Mouse (Mus musculus) hindbrain, embryonic 14.5 days (tissue): ENCODE measurements around the gene Pgs1. TPM values are rescaled to one million over a fixed set of nuclear protein-coding genes. Genes with fewer than 3 reads are reported as not detected.

Experiments used
- ATAC-seq: fragments of 200-750 bp; cut with Nextera tagmentation; 2 replicates; pipeline ENCODE4 v1.8.0; 2017; ENCODE audit warnings: moderate number of reproducible peaks, mild to moderate bottlenecking, moderate TSS enrichment, moderate library complexity; ENCODE audit not compliant: low FRiP score
- DNase-seq: peaks from one replicate; pipeline ENCODE4 v3.0.0-alpha.2; 2015; ENCODE audit warnings: low spot score
- H3K27ac ChIP-seq: fragments of 300-500 bp; sonication (generic); 2 replicates; pipeline ENCODE4 v1.5.1; 2014; ENCODE audit warnings: mild to moderate bottlenecking, moderate library complexity
- H3K27me3 ChIP-seq: fragments of 300-500 bp; sonication (generic); 2 replicates; pipeline ENCODE4 v1.6.1; 2014; ENCODE audit warnings: mild to moderate bottlenecking, low read length, mixed read lengths; ENCODE audit not compliant: control insufficient read depth, insufficient read depth
- H3K36me3 ChIP-seq: fragments of 300-500 bp; sonication (generic); replicated peaks from 2 replicates; pipeline ENCODE4 v1.6.1; 2014; ENCODE audit not compliant: control insufficient read depth, insufficient read depth
- H3K4me1 ChIP-seq: fragments of 300-500 bp; sonication (generic); replicated peaks from 2 replicates; pipeline ENCODE4 v1.6.1; 2014; ENCODE audit warnings: antibody characterized with exemption, low read length, mixed read lengths; ENCODE audit not compliant: control insufficient read depth, insufficient read depth
- H3K4me2 ChIP-seq: fragments of 300-500 bp; sonication (generic); replicated peaks from 2 replicates; pipeline ENCODE4 v1.6.1; 2014; ENCODE audit warnings: mild to moderate bottlenecking, moderate library complexity
- H3K4me3 ChIP-seq: fragments of 300-500 bp; sonication (generic); replicated peaks from 2 replicates; pipeline ENCODE4 v1.5.1; 2014; ENCODE audit warnings: mild to moderate bottlenecking, low read length
- H3K9ac ChIP-seq: fragments of 300-500 bp; sonication (generic); 2 replicates; pipeline ENCODE4 v1.6.1; 2014
- H3K9me3 ChIP-seq: fragments of 300-500 bp; sonication (generic); 2 replicates; pipeline ENCODE4 v1.6.1; 2016; ENCODE audit warnings: low read length; ENCODE audit not compliant: control insufficient read depth
- WGBS: fragments of 180-500 bp; shearing (Covaris S2); extraction: QIAGEN DNeasy Blood & Tissue Kit; methylation state at CpG from one replicate; pipeline ENCODE4 v1.1.7; 2014; 5-methylcytosine and 5-hydroxymethylcytosine counted together
- polyA plus RNA-seq: library from polyadenylated mRNA; unstranded; fragments of >200 nt; fragmentation: Nextera tagmentation; extraction: Ambion mirVana; gene quantifications from 2 replicates; pipeline ENCODE4 v1.2.1, GENCODE M21; 2014

Gene Pgs1
- polyA plus RNA-seq, 1 experiment from 2014 or later, result 48.1 TPM

- H3K27me3 ChIP-seq, result 0 out of 2 replicates have a peak, but pooled peaks cover 7% of the 10 kb centered on the region
- H3K36me3 ChIP-seq, result no peaks in the 10 kb centered on the region
- peak overlapping the region; percentile 22 for H3K4me3 ChIP-seq
- ATAC-seq, result peak; percentile 55; the same call in 1 of the 2 replicates
- H3K4me1 ChIP-seq, result peaks cover 9% of the 10 kb centered on the region
- no peaks in the 10 kb centered on the region for H3K9me3 ChIP-seq
- H3K4me2 ChIP-seq, result peak overlapping the region; percentile 54
- peak overlapping the region; percentile 20; the same call in 1 of the 2 replicates for H3K9ac ChIP-seq
- 1% methylated on average over 48 of the region's 49 CpGs for WGBS
- peak overlapping the region; percentile 26; the same call in 1 of the 2 replicates for H3K27ac ChIP-seq
- peak; percentile 65 for DNase-seq
Measured at GRCm38 (mm10) chr11:117949392-117950091, 36.5 kb upstream of the Pgs1 start.

DNA sequence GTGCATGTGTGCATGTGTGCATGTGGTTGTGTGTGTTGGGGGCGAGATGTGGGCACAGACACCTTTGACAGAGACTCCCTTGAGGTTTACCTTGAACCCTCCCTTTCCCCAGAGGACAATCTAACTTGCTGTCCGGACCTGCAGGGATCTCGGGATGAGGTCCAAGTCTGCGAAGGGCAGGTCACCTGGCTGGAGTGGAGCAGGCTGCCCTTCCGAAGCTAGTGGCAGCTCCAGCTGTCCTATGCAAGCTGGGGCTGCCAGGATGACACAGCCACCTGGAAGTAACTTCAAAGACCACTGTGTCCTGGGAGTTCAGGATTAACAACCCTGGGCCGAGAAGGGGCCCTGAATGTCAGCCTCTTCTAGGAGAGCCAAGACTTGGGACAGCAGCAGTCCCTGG is 34.7 kb upstream of the Pgs1 start:
- Histone ChIP-seq H3K9me3 (no peaks in the 10 kb centered on the region), H3K9ac (no peak overlapping the region), H3K27ac (no peak overlapping the region), H3K4me3 (no peak overlapping the region), H3K4me1 (peaks cover 9% of the 10 kb centered on the region), H3K27me3 (0 out of 2 replicates have a peak, but pooled peaks cover 7% of the 10 kb centered on the region), H3K4me2 (no peak overlapping the region), H3K36me3 (no peaks in the 10 kb centered on the region)
- 83% methylated on average over 6 of the region's 6 CpGs for WGBS
- ATAC-seq (no peak), DNase-seq (no peak)

GRCm38 (mm10) chr11:117952174-117952933 is 33.7 kb upstream of the Pgs1 start:
- Histone ChIP-seq H3K9ac (no peak overlapping the region), H3K27me3 (0 out of 2 replicates have a peak, but pooled peaks cover 7% of the 10 kb centered on the region), H3K27ac (no peak overlapping the region), H3K4me3 (no peak overlapping the region), H3K4me2 (no peak overlapping the region), H3K9me3 (no peaks in the 10 kb centered on the region), H3K4me1 (peaks cover 9% of the 10 kb centered on the region), H3K36me3 (no peaks in the 10 kb centered on the region)
- WGBS, result 67% methylated on average over 9 of the region's 9 CpGs
- no peak for ATAC-seq
- DNase-seq, result no peak

DNA sequence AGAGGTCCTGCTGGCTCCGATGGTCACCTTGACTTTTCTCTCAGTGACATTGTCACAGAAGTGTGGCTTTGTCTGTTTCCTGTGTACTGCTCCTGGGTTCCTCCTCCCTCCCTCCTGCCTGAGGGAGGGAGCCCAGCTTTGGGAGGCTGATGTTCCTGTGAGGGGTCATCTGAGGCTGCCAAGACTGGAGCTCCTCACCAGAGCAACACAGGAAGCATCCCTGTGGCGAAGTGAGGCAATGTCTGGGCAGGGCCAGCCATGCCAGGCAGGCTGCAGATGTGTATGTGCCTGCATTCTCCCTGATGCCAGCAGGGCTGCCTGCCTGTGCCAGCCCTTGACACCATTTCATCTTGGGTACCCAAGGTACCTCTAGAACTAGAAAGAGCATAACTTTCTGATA is 32.0 kb upstream of the Pgs1 start:
- peaks cover 9% of the 10 kb centered on the region for H3K4me1 ChIP-seq
- H3K9me3 ChIP-seq, result no peaks in the 10 kb centered on the region
- H3K27me3 ChIP-seq, result 0 out of 2 replicates have a peak, but pooled peaks cover 6% of the 10 kb centered on the region
- no peak overlapping the region for H3K4me2 ChIP-seq
- no peaks in the 10 kb centered on the region for H3K36me3 ChIP-seq
- H3K4me3 ChIP-seq, result no peak overlapping the region
- 59% methylated on average over 2 of the region's 2 CpGs for WGBS
- H3K9ac ChIP-seq, result no peak overlapping the region
- DNase-seq (no peak), ATAC-seq (no peak)
- no peak overlapping the region for H3K27ac ChIP-seq

GRCm38 (mm10) chr11:117954819-117955218 is 31.3 kb upstream of the Pgs1 start:
- no peak overlapping the region for H3K9ac ChIP-seq
- peaks cover 5% of the 10 kb centered on the region for H3K4me1 ChIP-seq
- H3K36me3 ChIP-seq, result no peaks in the 10 kb centered on the region
- H3K9me3 ChIP-seq, result no peaks in the 10 kb centered on the region
- ATAC-seq (no peak), DNase-seq (no peak)
- no peak overlapping the region for H3K4me3 ChIP-seq
- no peaks in the 10 kb centered on the region for H3K27me3 ChIP-seq
- H3K4me2 ChIP-seq, result no peak overlapping the region
- H3K27ac ChIP-seq, result no peak overlapping the region
- 80% methylated on average over 9 of the region's 9 CpGs for WGBS

DNA sequence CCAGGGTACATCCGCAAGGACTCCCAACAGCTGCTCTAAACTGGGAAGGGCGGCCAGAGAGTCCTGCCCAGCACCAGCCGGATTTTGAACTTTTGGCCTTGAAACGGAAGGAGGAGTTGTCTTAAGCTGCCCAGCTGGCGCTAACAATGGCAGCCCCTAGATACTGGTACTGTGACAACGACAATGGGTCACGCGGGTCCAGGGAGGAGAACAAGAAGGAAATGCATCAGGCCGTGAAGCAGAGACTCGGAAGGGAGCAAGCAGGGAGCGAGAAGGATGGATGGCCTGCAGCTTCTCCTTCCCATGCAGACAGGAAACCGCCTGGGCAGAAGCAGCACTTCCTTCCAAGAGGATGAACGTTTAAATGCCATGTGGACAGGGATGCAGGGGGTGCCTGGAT is 30.5 kb upstream of the Pgs1 start:
- Histone ChIP-seq H3K36me3 (no peaks in the 10 kb centered on the region), H3K4me3 (no peak overlapping the region), H3K9me3 (no peaks in the 10 kb centered on the region), H3K4me1 (0 out of 2 replicates have a peak, but pooled peaks cover 2% of the 10 kb centered on the region), H3K4me2 (no peak overlapping the region), H3K27me3 (no peaks in the 10 kb centered on the region), H3K27ac (no peak overlapping the region), H3K9ac (no peak overlapping the region)
- WGBS, result 35% methylated on average over 13 of the region's 13 CpGs
- DNase-seq, result no peak
- ATAC-seq, result no peak

DNA sequence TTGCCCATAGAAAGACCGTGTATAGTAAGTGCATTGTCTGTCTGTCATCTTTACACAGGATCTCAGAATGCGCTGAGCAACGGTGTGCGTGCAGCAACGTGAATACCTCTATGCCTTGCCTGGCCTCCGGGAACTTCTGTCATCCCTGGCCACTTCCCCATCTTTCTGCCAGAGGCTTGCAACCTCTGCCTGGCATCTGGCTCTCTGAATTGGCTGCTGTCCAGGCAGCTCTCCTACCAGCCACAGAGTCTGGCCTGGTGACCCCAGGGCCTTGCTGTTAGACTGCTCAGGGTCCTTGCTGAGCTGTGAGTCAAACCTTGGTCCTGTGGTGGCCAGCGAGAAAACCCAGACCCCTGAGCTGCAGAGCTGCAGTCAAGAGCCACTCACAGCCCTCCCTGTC is 27.9 kb upstream of the Pgs1 start:
- DNase-seq, result no peak
- peaks cover 12% of the 10 kb centered on the region for H3K4me1 ChIP-seq
- no peaks in the 10 kb centered on the region for H3K9me3 ChIP-seq
- H3K36me3 ChIP-seq, result no peaks in the 10 kb centered on the region
- H3K27me3 ChIP-seq, result no peaks in the 10 kb centered on the region
- no peak overlapping the region for H3K27ac ChIP-seq
- no peak for ATAC-seq
- no peak overlapping the region for H3K4me2 ChIP-seq
- 63% methylated on average over 7 of the region's 7 CpGs for WGBS
- no peak overlapping the region for H3K9ac ChIP-seq
- H3K4me3 ChIP-seq, result no peak overlapping the region

DNA sequence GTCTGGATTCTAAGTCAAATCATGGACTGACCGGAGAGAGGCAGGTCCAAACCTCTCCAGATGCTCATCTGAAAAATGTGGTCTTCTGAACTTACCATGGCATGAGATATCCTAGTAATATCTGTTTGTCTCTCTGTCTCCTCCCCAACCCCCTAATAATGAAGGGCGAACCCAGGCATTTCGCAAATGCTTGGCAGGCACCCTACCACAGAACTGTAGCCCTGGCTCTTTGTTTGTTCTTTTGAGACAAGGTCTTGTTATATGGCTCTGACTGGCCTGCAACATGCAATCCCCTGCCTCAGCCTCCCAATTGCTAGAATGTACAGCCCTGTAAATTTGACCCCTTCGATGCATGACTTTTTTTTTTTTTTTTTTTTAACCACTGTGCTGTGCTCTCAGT is 26.9 kb upstream of the Pgs1 start:
- no peaks in the 10 kb centered on the region for H3K27me3 ChIP-seq
- H3K9me3 ChIP-seq, result no peaks in the 10 kb centered on the region
- H3K4me3 ChIP-seq, result no peak overlapping the region
- DNase-seq, result no peak
- H3K4me1 ChIP-seq, result peaks cover 21% of the 10 kb centered on the region
- H3K9ac ChIP-seq, result no peak overlapping the region
- WGBS, result 88% methylated on average over 4 of the region's 4 CpGs
- H3K4me2 ChIP-seq, result no peak overlapping the region
- no peaks in the 10 kb centered on the region for H3K36me3 ChIP-seq
- H3K27ac ChIP-seq, result no peak overlapping the region
- ATAC-seq, result no peak

DNA sequence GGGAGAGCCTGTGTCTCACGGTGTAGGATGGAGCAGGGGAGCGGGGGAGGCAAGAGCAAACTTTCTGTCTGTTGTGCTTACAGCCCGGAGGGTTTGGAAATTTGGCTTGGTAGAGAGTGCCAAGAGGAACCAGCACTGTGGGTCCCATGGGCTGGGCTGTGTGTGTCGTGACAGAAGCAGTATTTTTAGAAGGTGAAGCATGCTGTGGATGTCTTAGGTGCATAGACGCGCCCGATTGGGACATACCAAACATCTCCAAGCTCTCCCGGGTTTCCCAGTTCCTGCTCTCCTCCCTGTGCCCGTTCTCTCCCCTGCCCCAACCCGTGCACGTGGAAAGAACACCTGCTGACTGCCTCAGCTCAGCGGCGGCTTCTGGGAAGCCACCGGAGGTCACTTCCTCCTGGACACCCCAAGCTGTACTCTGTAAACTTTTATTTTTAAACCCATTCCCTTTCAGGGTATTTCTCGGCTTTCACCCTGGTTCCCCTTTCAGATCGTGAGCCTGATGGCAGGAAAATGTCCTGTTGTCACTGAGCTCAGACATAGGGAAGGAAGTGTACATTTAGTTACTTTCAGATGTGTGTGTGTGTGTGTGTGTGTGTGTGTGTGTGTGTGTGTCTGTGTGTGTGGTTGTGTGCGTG is 26.2 kb upstream of the Pgs1 start:
- Histone ChIP-seq H3K4me3 (no peak overlapping the region), H3K27ac (no peak overlapping the region), H3K27me3 (no peaks in the 10 kb centered on the region), H3K36me3 (no peaks in the 10 kb centered on the region), H3K4me2 (no peak overlapping the region), H3K9ac (no peak overlapping the region), H3K9me3 (no peaks in the 10 kb centered on the region), H3K4me1 (peaks cover 27% of the 10 kb centered on the region)
- ATAC-seq, result no peak
- DNase-seq, result no peak
- 59% methylated on average over 17 of the region's 17 CpGs for WGBS
